8 mouse cellular contexts compared by ENCODE assay signal in genomic region chr6:68938104-68938503, GRCm38 (mm10).
A peak's percentile ranks its signal among the peaks of the same experiment; 100 is the strongest.
DNase-seq lines count a peak whose midpoint lies in the region; ATAC-seq and TF ChIP-seq lines count a peak whose summit lies in the region.
"Not testable (repeated sequence)": the region's sequence is repeated elsewhere in the genome, so short reads cannot be mapped to it uniquely, and the experiment has no call there.

No protein-coding gene starts in this region.

- not testable (repeated sequence) for H3K36me3 ChIP-seq in E14TG2a.4 (ENCODE audit: insufficient read depth, low read length); forebrain, embryonic 12.5 days (replicated peaks); hindbrain, embryonic 14.5 days (replicated peaks; ENCODE audit: control insufficient read depth, insufficient read depth); kidney, embryonic 16.5 days (ENCODE audit: insufficient read depth, low read length); liver, embryonic 14.5 days (replicated peaks; ENCODE audit: control insufficient read depth, insufficient read depth, low read depth); midbrain, postnatal 0 days (ENCODE audit: insufficient read depth, low read length)

- not testable (repeated sequence) for H3K9ac ChIP-seq in forebrain, embryonic 12.5 days; hindbrain, embryonic 14.5 days; kidney, embryonic 16.5 days (replicated peaks; ENCODE audit: low read length); liver, embryonic 14.5 days (replicated peaks); midbrain, postnatal 0 days (replicated peaks; ENCODE audit: low read length, poor library complexity, severe bottlenecking)

- not testable (repeated sequence) for H3K4me2 ChIP-seq in forebrain, embryonic 12.5 days; hindbrain, embryonic 14.5 days (replicated peaks); kidney, embryonic 16.5 days (replicated peaks; ENCODE audit: low read depth, low read length); liver, embryonic 14.5 days (ENCODE audit: low read depth); midbrain, postnatal 0 days (ENCODE audit: low read depth, low read length, poor library complexity, severe bottlenecking)

- not testable (repeated sequence) for TF ChIP-seq EP300 in liver, embryonic 14.5 days (IDR thresholded peaks at IDR 0.05; ENCODE audit: low read depth)

- H3K27me3 ChIP-seq in E14TG2a.4 (ENCODE audit: insufficient read depth, low read length); forebrain, embryonic 12.5 days; hindbrain, embryonic 14.5 days (ENCODE audit: control insufficient read depth, insufficient read depth, low read length); kidney, embryonic 16.5 days (ENCODE audit: insufficient read depth, low read length); liver, embryonic 14.5 days (ENCODE audit: control insufficient read depth, insufficient read depth, low read length); midbrain, postnatal 0 days (ENCODE audit: insufficient read depth, low read length): not testable (repeated sequence)

- DNase-seq in hindbrain, embryonic 14.5 days (ENCODE audit: low spot score); liver, embryonic 14.5 days (ENCODE audit: low read depth in 3 of 3, low spot score in 3 of 3): not testable (repeated sequence)
- DNase-seq in midbrain, postnatal 0 days (ENCODE audit: low spot score), result peak; percentile 2
- DNase-seq in spleen, postnatal 36 days (ENCODE audit: low spot score in 2 of 2), result peak; percentile 10 to 35

- peak; percentile 50; the same call in 1 of the 2 replicates for ATAC-seq in common myeloid progenitor, adult 5-6 weeks (replicated peaks; ENCODE audit: low read depth, poor library complexity, severe bottlenecking)
- peak; percentile 64; the same call in 1 of the 2 replicates for ATAC-seq in forebrain, embryonic 12.5 days (ENCODE audit: low FRiP score)
- 0 out of 2 replicates have a peak, but pooled peaks have one; percentile 69 for ATAC-seq in hindbrain, embryonic 14.5 days (ENCODE audit: low FRiP score)
- ATAC-seq in kidney, embryonic 16.5 days (ENCODE audit: low FRiP score, low TSS enrichment), result peak; percentile 46; the same call in 1 of the 2 replicates
- ATAC-seq in liver, embryonic 14.5 days (ENCODE audit: insufficient read depth); midbrain, postnatal 0 days (ENCODE audit: low FRiP score): not testable (repeated sequence)

- H3K27ac ChIP-seq in forebrain, embryonic 12.5 days; hindbrain, embryonic 14.5 days; kidney, embryonic 16.5 days (ENCODE audit: low read length); liver, embryonic 14.5 days; midbrain, postnatal 0 days (ENCODE audit: low read depth, low read length): not testable (repeated sequence)

- TF ChIP-seq CTCF in E14TG2a.4 (conservative IDR thresholded peaks at IDR 0.05; ENCODE audit: low read length), result peak; percentile 21
- peak; percentile 4; the same call in 1 of the 2 replicates for TF ChIP-seq CTCF in liver, embryonic 14.5 days (IDR thresholded peaks at IDR 0.05; ENCODE audit: low read depth)
- peak; percentile 41 for TF ChIP-seq CTCF in midbrain, postnatal 0 days (IDR thresholded peaks at IDR 0.05)

- H3K9me3 ChIP-seq in E14TG2a.4 (ENCODE audit: low read length); forebrain, embryonic 12.5 days; hindbrain, embryonic 14.5 days (ENCODE audit: control insufficient read depth, low read length); kidney, embryonic 16.5 days (ENCODE audit: low read length); liver, embryonic 14.5 days (ENCODE audit: control insufficient read depth, low read length); midbrain, postnatal 0 days (ENCODE audit: low read length): not testable (repeated sequence)

- not testable (repeated sequence) for H3K4me1 ChIP-seq in E14TG2a.4 (replicated peaks; ENCODE audit: low read depth, low read length); forebrain, embryonic 12.5 days; hindbrain, embryonic 14.5 days (replicated peaks; ENCODE audit: control insufficient read depth, insufficient read depth, low read length); kidney, embryonic 16.5 days (ENCODE audit: insufficient read depth, low read length); liver, embryonic 14.5 days (replicated peaks; ENCODE audit: control insufficient read depth in 2 of 2, insufficient read depth in 2 of 2, low read length in 1 of 2); midbrain, postnatal 0 days (ENCODE audit: insufficient read depth, low read length)

- not testable (repeated sequence) for H3K4me3 ChIP-seq in E14TG2a.4 (replicated peaks; ENCODE audit: low read length); forebrain, embryonic 12.5 days (replicated peaks); hindbrain, embryonic 14.5 days (replicated peaks; ENCODE audit: low read length); kidney, embryonic 16.5 days (ENCODE audit: low read length); liver, embryonic 14.5 days (ENCODE audit: insufficient read depth in 1 of 2, low read depth in 2 of 2, low read length in 2 of 2); midbrain, postnatal 0 days (ENCODE audit: low read depth, low read length)
